Mouse (Mus musculus): Measurements from ENCODE around the gene Alox12e.

DNA sequence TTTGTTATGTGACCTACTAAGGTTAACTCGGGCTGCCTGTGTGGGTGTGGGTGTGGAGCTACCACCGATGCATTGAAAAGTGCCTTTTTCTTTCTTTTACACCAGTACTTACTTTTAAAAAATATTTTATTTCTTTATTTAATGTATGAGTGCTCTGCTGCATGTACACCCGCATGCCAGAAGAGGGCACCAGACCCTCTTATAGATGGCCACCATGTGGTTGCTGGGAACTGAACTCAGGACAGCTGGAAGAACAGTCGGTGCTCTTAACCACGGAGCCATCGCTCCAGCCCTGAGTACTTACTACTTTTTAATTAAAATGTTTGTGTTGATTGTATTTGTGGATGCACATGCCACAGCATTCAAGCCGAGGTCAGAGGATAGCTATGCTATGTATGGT lies 8.6 kb downstream of the Alox12e start:
- TF ChIP-seq CTCF (conservative IDR thresholded peaks at IDR 0.05; ENCODE audit: low read length) (peak; percentile 82), NANOG (IDR thresholded peaks at IDR 0.05; ENCODE audit: borderline replicate concordance, low read length) (no peak), POU5F1 (IDR thresholded peaks at IDR 0.05; ENCODE audit: borderline replicate concordance, low read length) (no peak)

All from E14TG2a.4 (cell line).